Mouse (Mus musculus) thymus, postnatal 25 days (tissue): ENCODE data around the gene Gm4450.
"Not testable (repeated sequence)": the region's sequence is repeated elsewhere in the genome, so short reads cannot be mapped to it uniquely, and the experiment has no call there.

Source experiments
- DNase-seq: peaks from one replicate; pipeline ENCODE4 v3.0.0; 2022

Gene Gm4450

GRCm38 (mm10) chr3:98457026-98457425, at the start of gene Gm4450:
Gm4450 (minus strand) TSS chr3:98457126.
- DNase-seq: not testable (repeated sequence)

GRCm38 (mm10) chr3:98497401-98497800, 40.5 kb upstream of the Gm4450 start:
- not testable (repeated sequence) for DNase-seq

- not testable (repeated sequence) for DNase-seq
Observed at GRCm38 (mm10) chr3:98496762-98497161, 39.8 kb upstream of the Gm4450 start.

GRCm38 (mm10) chr3:98495055-98495454, 38.1 kb upstream of the Gm4450 start:
- DNase-seq: not testable (repeated sequence)

GRCm38 (mm10) chr3:98494184-98494583, 37.3 kb upstream of the Gm4450 start:
- not testable (repeated sequence) for DNase-seq

GRCm38 (mm10) chr3:98471499-98471898, 14.6 kb upstream of the Gm4450 start:
- not testable (repeated sequence) for DNase-seq

GRCm38 (mm10) chr3:98471057-98471456, 14.1 kb upstream of the Gm4450 start:
- DNase-seq: not testable (repeated sequence)

GRCm38 (mm10) chr3:98469323-98469722, 12.4 kb upstream of the Gm4450 start:
- not testable (repeated sequence) for DNase-seq

- not testable (repeated sequence) for DNase-seq
Observed at GRCm38 (mm10) chr3:98453786-98454185, 3.1 kb downstream of the Gm4450 start.

GRCm38 (mm10) chr3:98443924-98444323, 13.0 kb downstream of the Gm4450 start:
- not testable (repeated sequence) for DNase-seq

GRCm38 (mm10) chr3:98443149-98443779, 13.7 kb downstream of the Gm4450 start:
- not testable (repeated sequence) for DNase-seq

GRCm38 (mm10) chr3:98442245-98442644, 14.7 kb downstream of the Gm4450 start:
- DNase-seq: not testable (repeated sequence)

- DNase-seq: no peak
Observed at GRCm38 (mm10) chr3:98435030-98435429, 21.9 kb downstream of the Gm4450 start.

GRCm38 (mm10) chr3:98434088-98434816, 22.7 kb downstream of the Gm4450 start:
- DNase-seq: no peak

- no peak for DNase-seq
Observed at GRCm38 (mm10) chr3:98428928-98429525, 27.9 kb downstream of the Gm4450 start.

- DNase-seq: peak; percentile 47
Observed at GRCm38 (mm10) chr3:98428449-98428775, 28.5 kb downstream of the Gm4450 start.

- peak; percentile 65 for DNase-seq
Observed at GRCm38 (mm10) chr3:98427600-98428448, 29.1 kb downstream of the Gm4450 start.

GRCm38 (mm10) chr3:98427260-98427599, 29.7 kb downstream of the Gm4450 start:
- no peak for DNase-seq

- DNase-seq: no peak
Observed at GRCm38 (mm10) chr3:98426749-98427148, 30.2 kb downstream of the Gm4450 start.

- DNase-seq: no peak
Observed at GRCm38 (mm10) chr3:98422926-98423325, 34.0 kb downstream of the Gm4450 start.

GRCm38 (mm10) chr3:98419786-98420070, 37.2 kb downstream of the Gm4450 start:
- no peak for DNase-seq

GRCm38 (mm10) chr3:98418991-98419785, 37.7 kb downstream of the Gm4450 start:
- DNase-seq: no peak

GRCm38 (mm10) chr3:98417328-98417727, 39.6 kb downstream of the Gm4450 start:
- no peak for DNase-seq
